Mouse (Mus musculus): ENCODE results near the gene Alpk3. TPM values are rescaled to one million over a fixed set of nuclear protein-coding genes. Genes with fewer than 3 reads are reported as not detected.
"Not testable (repeated sequence)": the region's sequence is repeated elsewhere in the genome, so short reads cannot be mapped to it uniquely, and the experiment has no call there.

Alpk3 gene
- polyA plus RNA-seq, 1 experiment: not detected

DNA sequence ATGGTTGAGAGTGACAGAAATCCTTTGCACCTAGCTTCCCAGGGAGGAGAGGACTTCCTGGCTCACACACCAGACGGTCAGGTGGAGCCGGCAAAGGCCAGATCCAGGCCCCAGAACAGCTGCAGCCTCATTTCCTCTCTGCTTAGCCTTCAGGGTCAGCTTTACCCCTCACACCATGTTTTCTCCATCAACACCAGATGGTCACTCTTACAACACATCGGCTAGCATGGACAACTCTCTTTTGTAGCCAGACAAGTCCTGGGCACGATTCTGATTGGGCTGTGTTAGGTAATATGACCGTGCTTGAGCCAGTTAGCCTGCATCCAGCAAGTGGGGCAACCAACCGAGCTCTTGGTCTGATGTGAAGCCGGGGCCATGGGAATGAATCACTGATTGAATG, 74.5 kb downstream of the Alpk3 start:
- TF ChIP-seq POLR2A (IDR thresholded peaks at IDR 0.05; ENCODE audit: insufficient read depth, low read depth, low read length) (no peak), CTCF (IDR thresholded peaks at IDR 0.05; ENCODE audit: insufficient read depth, low read depth, low read length) (no peak)
- Histone ChIP-seq H3K4me3 (ENCODE audit: insufficient read depth, low read depth, low read length) (no peak overlapping the region), H3K27ac (ENCODE audit: insufficient read depth, low read depth, low read length) (no peak overlapping the region), H3K4me1 (ENCODE audit: control insufficient read depth, insufficient read depth, low read length) (peaks cover 19% of the 10 kb centered on the region)
- 81% methylated on average over 7 of the region's 7 CpGs for WGBS

DNA sequence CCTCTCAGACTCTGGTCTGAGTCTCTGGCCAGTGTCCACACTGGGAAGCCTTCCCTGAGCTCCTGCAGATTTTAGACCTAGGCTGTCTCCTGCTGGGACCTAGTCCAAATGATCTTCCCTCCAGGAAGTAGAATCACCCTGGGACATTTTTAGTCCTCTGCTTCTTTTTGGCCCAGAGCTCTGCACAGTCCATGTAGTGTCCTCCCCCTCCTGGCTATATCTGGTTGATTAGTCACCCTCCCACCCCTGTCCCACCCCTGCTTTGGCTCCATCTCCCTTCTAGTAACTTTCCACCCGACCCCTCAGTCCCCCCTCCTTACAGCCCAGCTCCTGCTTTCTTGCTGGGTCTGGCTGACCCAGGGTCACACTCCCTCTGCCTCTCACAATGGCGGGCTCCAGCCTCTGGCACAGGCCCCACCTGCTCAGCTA, 75.5 kb downstream of the Alpk3 start:
- WGBS: 39% methylated on average over 2 of the region's 2 CpGs
- Histone ChIP-seq H3K4me1 (ENCODE audit: control insufficient read depth, insufficient read depth, low read length) (peaks cover 21% of the 10 kb centered on the region), H3K27ac (ENCODE audit: insufficient read depth, low read depth, low read length) (no peak overlapping the region), H3K4me3 (ENCODE audit: insufficient read depth, low read depth, low read length) (no peak overlapping the region)
- TF ChIP-seq CTCF (IDR thresholded peaks at IDR 0.05; ENCODE audit: insufficient read depth, low read depth, low read length) (no peak), POLR2A (IDR thresholded peaks at IDR 0.05; ENCODE audit: insufficient read depth, low read depth, low read length) (no peak)

DNA sequence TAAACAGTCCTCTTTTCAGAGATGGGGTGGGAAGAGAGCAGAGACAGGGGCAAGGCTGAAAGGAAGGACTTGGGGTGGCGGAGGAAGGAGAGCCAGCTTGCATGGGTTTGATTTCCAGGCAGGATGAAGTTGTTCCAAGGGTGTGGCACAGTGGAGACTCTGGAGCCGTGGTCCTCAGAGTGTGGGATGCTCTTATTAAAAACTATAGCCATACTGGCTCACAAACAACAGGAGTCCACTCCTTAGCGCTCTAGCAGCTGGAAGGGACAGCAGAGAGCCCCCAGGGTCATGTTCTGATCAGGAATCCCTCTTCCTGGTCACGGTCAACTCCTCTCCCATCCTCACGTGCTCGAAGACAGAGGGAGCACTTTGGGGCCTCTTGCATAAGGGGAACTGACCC, 76.0 kb downstream of the Alpk3 start:
- no peak overlapping the region for H3K27ac ChIP-seq (ENCODE audit: insufficient read depth, low read depth, low read length)
- WGBS: 76% methylated on average over 6 of the region's 6 CpGs
- TF ChIP-seq POLR2A (IDR thresholded peaks at IDR 0.05; ENCODE audit: insufficient read depth, low read depth, low read length): no peak
- no peak for TF ChIP-seq CTCF (IDR thresholded peaks at IDR 0.05; ENCODE audit: insufficient read depth, low read depth, low read length)
- no peak overlapping the region for H3K4me3 ChIP-seq (ENCODE audit: insufficient read depth, low read depth, low read length)
- H3K4me1 ChIP-seq (ENCODE audit: control insufficient read depth, insufficient read depth, low read length): peaks cover 21% of the 10 kb centered on the region

DNA sequence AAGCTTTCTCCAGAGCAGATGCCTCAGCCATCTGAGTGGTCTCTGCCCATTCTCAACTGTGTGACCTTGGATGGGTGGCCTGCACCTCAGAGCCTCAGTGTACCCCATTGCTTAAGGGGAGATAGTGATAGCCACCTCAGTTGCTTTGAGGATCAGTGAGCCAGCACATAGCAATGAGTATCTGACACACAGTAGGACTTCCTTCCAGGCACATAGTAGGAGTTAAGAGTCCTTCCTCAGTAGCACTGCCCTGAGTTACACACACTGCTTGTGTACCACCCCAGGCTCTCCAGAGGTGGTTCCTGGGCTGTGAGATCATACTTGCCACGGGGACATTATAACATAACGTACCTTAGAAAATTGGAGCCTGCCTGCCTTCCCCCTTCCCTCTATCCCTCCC, 76.5 kb downstream of the Alpk3 start:
- 55% methylated on average over 2 of the region's 2 CpGs for WGBS
- no peak overlapping the region for H3K27ac ChIP-seq (ENCODE audit: insufficient read depth, low read depth, low read length)

DNA sequence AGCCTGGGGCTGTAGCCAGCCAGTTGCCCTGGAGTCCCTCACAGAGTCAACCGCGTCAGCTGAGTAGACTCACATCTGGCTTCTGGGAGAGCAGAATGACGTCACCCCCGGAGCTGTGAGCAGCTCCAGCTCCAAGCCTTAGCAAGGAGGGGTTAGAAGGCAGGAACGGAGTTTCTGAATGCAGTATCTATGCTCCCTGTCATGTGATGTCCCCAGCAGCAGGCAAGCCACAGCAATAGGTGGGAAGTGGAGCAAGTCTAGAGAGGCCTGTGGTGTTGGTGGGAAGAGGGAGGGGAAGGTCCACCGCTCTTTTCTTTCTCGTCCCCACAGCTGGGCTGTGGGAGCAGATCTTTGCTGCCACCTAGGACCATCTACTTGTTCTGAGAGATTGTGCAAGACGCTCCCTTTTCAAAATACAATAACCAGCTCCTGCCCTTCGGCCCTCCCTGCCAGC, 77.2 kb downstream of the Alpk3 start:
- 4% methylated on average over 9 of the region's 9 CpGs for WGBS
- Histone ChIP-seq H3K27ac (ENCODE audit: insufficient read depth, low read depth, low read length) (0 out of 2 replicates have a peak overlapping the region, but pooled peaks have one; percentile 32), H3K4me1 (ENCODE audit: control insufficient read depth, insufficient read depth, low read length) (peaks cover 21% of the 10 kb centered on the region), H3K4me3 (ENCODE audit: insufficient read depth, low read depth, low read length) (peak overlapping the region; percentile 15)
- TF ChIP-seq CTCF (IDR thresholded peaks at IDR 0.05; ENCODE audit: insufficient read depth, low read depth, low read length) (no peak; the same call in 1 of the 2 replicates), POLR2A (IDR thresholded peaks at IDR 0.05; ENCODE audit: insufficient read depth, low read depth, low read length) (no peak)

More for the DNA sequence above, 76.5 kb downstream of the Alpk3 start:
- H3K4me1 ChIP-seq (ENCODE audit: control insufficient read depth, insufficient read depth, low read length): peaks cover 21% of the 10 kb centered on the region
- H3K4me3 ChIP-seq (ENCODE audit: insufficient read depth, low read depth, low read length): no peak overlapping the region
- TF ChIP-seq POLR2A (IDR thresholded peaks at IDR 0.05; ENCODE audit: insufficient read depth, low read depth, low read length) (no peak), CTCF (IDR thresholded peaks at IDR 0.05; ENCODE audit: insufficient read depth, low read depth, low read length) (no peak)

DNA sequence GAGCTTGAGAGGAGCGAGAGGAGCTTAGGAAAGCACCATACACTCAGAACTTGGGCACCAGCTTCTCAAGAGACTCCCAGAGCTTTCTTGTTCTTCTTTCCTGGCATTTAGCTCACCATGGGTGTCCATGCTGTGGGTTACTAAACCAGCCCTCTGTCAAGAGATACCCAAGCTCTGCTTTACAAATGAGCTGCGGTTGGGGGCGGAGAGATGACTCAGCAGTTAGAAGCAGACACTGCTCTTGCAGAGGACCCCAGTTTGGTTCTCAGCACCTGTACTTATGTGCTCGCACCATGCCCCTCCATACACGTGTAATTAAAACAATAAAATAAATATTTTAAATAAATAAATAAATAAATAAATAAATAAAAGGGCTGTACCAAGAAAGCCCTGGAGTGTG, 79.9 kb downstream of the Alpk3 start:
- peaks cover 21% of the 10 kb centered on the region for H3K4me1 ChIP-seq (ENCODE audit: control insufficient read depth, insufficient read depth, low read length)
- H3K27ac ChIP-seq (ENCODE audit: insufficient read depth, low read depth, low read length): no peak overlapping the region
- WGBS: 76% methylated on average over 5 of the region's 5 CpGs
- no peak overlapping the region for H3K4me3 ChIP-seq (ENCODE audit: insufficient read depth, low read depth, low read length)
- TF ChIP-seq POLR2A (IDR thresholded peaks at IDR 0.05; ENCODE audit: insufficient read depth, low read depth, low read length): no peak
- TF ChIP-seq CTCF (IDR thresholded peaks at IDR 0.05; ENCODE audit: insufficient read depth, low read depth, low read length): no peak

DNA sequence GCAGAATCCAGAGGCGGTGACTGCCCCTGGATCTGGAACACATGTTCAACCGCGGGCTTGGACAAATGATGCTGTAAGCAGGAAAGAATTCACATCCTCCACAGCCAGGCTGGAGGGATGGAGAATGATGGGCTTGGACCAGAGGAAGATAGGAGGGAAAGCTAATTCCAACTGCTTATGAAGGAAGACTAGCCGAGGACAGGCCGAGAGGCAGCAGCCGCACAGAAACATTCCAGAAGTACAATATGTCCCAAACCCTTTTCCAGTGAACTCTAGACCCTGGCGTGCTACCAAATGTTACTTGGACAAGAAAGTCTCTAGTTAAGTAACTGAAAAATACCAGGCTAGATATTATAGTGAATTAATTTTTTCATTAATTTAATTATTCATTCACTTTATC, 81.7 kb downstream of the Alpk3 start:
- H3K4me1 ChIP-seq (ENCODE audit: control insufficient read depth, insufficient read depth, low read length): peaks cover 12% of the 10 kb centered on the region
- H3K27ac ChIP-seq (ENCODE audit: insufficient read depth, low read depth, low read length): no peak overlapping the region
- TF ChIP-seq CTCF (IDR thresholded peaks at IDR 0.05; ENCODE audit: insufficient read depth, low read depth, low read length) (no peak), POLR2A (IDR thresholded peaks at IDR 0.05; ENCODE audit: insufficient read depth, low read depth, low read length) (no peak)
- no peak overlapping the region for H3K4me3 ChIP-seq (ENCODE audit: insufficient read depth, low read depth, low read length)
- 91% methylated on average over 7 of the region's 7 CpGs for WGBS

DNA sequence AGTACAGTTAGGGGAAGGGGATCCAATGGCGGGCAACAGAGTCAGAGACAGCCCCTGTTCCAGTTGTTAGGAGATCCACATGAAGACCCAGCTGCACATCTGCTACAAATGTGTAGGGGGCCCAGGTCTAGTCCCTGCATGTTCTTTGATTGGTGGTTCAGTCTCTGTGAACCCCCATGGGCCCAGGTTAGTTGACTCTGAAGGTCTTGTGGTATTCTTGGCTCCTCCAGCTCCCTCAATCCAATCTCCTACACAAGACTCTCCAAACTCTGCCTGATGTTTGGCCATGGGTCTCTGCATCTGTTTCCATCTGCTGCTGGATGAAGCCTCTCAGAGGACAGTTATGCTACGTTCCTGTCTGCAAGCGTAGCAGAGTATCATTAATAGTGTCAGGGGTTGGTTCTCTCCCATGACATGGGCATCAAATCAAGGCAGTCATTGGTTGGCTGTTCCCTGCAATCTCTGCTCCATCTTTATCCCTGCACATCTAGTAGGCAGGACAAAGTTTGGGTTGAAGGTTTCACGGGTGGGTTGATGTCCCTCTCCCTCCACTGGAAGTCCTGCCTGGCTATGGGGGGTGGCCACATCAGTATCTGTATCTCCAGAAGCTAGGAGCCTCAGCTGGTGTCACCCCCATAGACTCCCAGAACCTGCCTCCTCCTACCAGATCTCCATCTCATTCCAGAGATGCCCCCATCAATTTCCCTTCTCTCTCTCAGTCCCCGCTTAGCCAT, 82.4 kb downstream of the Alpk3 start:
- H3K4me1 ChIP-seq (ENCODE audit: control insufficient read depth, insufficient read depth, low read length): peaks cover 5% of the 10 kb centered on the region
- 94% methylated on average over 5 of the region's 5 CpGs for WGBS
- no peak overlapping the region for H3K4me3 ChIP-seq (ENCODE audit: insufficient read depth, low read depth, low read length)
- no peak for TF ChIP-seq CTCF (IDR thresholded peaks at IDR 0.05; ENCODE audit: insufficient read depth, low read depth, low read length)
- TF ChIP-seq POLR2A (IDR thresholded peaks at IDR 0.05; ENCODE audit: insufficient read depth, low read depth, low read length): no peak
- no peak overlapping the region for H3K27ac ChIP-seq (ENCODE audit: insufficient read depth, low read depth, low read length)

DNA sequence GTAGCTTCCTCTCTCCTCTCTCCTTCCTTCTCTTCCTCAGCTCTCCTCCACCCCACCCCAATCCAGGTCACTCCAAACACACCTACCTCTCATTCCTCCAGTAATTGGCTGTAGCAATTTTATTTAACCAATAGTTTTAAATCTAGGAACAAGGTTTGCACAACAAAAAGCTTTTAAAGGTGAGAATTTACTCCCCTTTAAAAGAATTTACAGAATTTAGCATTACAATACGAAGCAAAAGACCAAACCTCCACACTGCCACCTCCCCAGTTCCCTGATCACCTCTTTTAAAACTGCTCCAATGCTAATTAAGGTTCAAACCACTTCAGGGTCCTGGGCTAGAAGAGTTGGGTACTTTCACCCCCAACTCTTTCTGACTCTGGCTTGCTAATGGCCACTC, 84.1 kb downstream of the Alpk3 start:
- no peak overlapping the region for H3K4me3 ChIP-seq (ENCODE audit: insufficient read depth, low read depth, low read length)
- TF ChIP-seq POLR2A (IDR thresholded peaks at IDR 0.05; ENCODE audit: insufficient read depth, low read depth, low read length) (no peak), CTCF (IDR thresholded peaks at IDR 0.05; ENCODE audit: insufficient read depth, low read depth, low read length) (no peak)
- WGBS: 91% methylated on average over 1 of the region's 1 CpGs
- no peak overlapping the region for H3K27ac ChIP-seq (ENCODE audit: insufficient read depth, low read depth, low read length)
- H3K4me1 ChIP-seq (ENCODE audit: control insufficient read depth, insufficient read depth, low read length): 0 out of 2 replicates have a peak, but pooled peaks cover 2% of the 10 kb centered on the region

DNA sequence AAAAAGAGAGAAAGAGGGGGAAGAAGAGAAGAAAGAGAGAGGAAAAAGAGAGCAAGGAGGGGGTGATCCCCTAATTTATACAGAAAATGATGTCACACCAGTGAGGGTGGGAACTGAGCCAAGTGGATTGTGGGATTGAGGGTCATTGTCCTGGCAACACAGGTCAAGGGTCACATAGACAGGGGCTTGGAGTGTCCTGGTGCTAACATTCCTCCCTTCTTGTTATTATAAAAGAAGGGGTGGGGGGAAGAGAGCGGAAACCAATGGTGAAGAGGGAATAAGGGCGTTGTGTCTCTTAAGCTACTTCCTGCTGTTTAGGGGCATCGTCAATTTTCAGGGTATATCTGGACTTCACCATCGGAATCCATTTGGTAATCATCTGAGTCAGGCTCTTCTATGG, 85.7 kb downstream of the Alpk3 start:
- H3K4me3 ChIP-seq (ENCODE audit: insufficient read depth, low read depth, low read length); H3K4me1 ChIP-seq (ENCODE audit: control insufficient read depth, insufficient read depth, low read length); H3K27ac ChIP-seq (ENCODE audit: insufficient read depth, low read depth, low read length): not testable (repeated sequence)
- WGBS: 88% methylated on average over 4 of the region's 4 CpGs
